Mouse (Mus musculus) hindbrain, embryonic 10.5 days (tissue): ENCODE measurements around the gene Mok. TPM values are rescaled to one million over a fixed set of nuclear protein-coding genes. Genes with fewer than 3 reads are reported as not detected.
A peak's percentile ranks its signal among the peaks of the same experiment; 100 is the strongest.

Experiments
- DNase-seq: peaks from one replicate; pipeline ENCODE4 v3.0.0-alpha.2; 2017; ENCODE audit warnings: low spot score
- H3K27ac ChIP-seq: fragments of 300-500 bp; sonication (generic); 2 replicates; pipeline ENCODE4 v1.5.1; 2016; ENCODE audit warnings: mild to moderate bottlenecking, moderate library complexity
- H3K27me3 ChIP-seq: fragments of 300-500 bp; sonication (generic); 2 replicates; pipeline ENCODE4 v1.6.1; 2016; ENCODE audit warnings: mild to moderate bottlenecking; ENCODE audit not compliant: poor library complexity, insufficient read depth, severe bottlenecking
- H3K36me3 ChIP-seq: fragments of 300-500 bp; sonication (generic); 2 replicates; pipeline ENCODE4 v1.6.1; 2016; ENCODE audit warnings: mild to moderate bottlenecking, moderate library complexity
- H3K4me1 ChIP-seq: fragments of 300-500 bp; sonication (generic); replicated peaks from 2 replicates; pipeline ENCODE4 v1.6.1; 2016; ENCODE audit warnings: mild to moderate bottlenecking
- H3K4me3 ChIP-seq: fragments of 300-500 bp; sonication (generic); 2 replicates; pipeline ENCODE4 v1.5.1; 2016; ENCODE audit warnings: mild to moderate bottlenecking, moderate library complexity
- H3K9me3 ChIP-seq: fragments of 300-500 bp; sonication (generic); 2 replicates; pipeline ENCODE4 v1.6.1; 2016; ENCODE audit warnings: mild to moderate bottlenecking, moderate library complexity
- WGBS: fragments of 180-500 bp; shearing (Covaris S2); methylation state at CpG from one replicate; pipeline ENCODE4 v1.1.7; 2016; 5-methylcytosine and 5-hydroxymethylcytosine counted together
- polyA plus RNA-seq: library from polyadenylated mRNA; unstranded; fragments of >200 nt; fragmentation: Nextera tagmentation; extraction: Ambion mirVana; gene quantifications from 2 replicates; pipeline ENCODE4 v1.2.1, GENCODE M21; 2016

The Mok gene
- polyA plus RNA-seq, 1 experiment from 2014 or later, result 14.2 TPM

DNA sequence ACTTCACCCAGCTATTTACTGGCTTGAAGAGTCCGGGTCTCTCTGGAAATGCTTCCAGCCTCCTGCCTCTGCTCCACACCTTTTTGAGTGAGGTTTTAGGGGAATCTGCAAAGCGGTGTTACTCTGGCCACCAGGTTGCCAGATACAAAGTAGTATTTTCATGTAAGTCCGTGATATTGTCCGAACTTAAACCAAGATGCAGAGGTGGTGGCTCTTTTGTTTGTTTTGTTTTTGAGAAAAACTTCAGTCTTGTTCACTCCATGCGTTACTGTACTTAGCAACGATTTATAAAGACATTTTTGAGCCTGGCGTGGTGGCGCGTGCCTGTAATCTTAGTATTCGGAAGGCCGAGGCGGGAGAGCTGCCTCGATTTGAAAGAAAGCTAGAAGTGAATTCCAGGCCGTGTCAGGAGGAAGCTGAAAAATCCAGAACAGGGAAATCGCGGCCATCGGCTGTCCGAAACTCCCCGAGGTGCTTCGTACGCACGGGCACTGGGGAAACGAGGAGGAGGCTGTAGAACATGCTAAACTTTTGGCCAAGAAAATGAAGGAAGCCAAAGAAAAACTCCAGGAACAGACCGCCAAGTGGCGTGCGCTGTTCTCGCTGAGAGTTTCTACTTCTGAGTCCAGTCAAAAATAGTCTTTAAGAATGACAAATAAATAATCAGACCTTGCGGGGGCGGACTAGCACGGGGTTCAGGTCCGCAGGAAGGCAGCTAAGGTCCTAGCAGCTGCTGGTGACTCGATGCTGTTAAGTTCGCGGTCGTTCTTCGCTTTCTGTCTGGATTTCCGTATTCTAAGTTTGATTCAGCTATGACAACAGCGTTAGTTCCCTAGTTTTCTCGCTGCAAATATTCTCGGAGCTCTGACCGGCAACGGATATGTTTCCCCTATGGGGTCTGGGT is 3.7 kb upstream of the Mok start:
- no peaks in the 10 kb centered on the region for H3K9me3 ChIP-seq
- peaks cover 45% of the 10 kb centered on the region for H3K4me1 ChIP-seq
- H3K27ac ChIP-seq, result peak overlapping the region; percentile 62
- DNase-seq, result no peak
- peaks cover 31% of the 10 kb centered on the region for H3K27me3 ChIP-seq
- H3K36me3 ChIP-seq, result no peaks in the 10 kb centered on the region
- 1% methylated on average over 42 of the region's 42 CpGs for WGBS
- H3K4me3 ChIP-seq, result peak overlapping the region; percentile 59

DNA sequence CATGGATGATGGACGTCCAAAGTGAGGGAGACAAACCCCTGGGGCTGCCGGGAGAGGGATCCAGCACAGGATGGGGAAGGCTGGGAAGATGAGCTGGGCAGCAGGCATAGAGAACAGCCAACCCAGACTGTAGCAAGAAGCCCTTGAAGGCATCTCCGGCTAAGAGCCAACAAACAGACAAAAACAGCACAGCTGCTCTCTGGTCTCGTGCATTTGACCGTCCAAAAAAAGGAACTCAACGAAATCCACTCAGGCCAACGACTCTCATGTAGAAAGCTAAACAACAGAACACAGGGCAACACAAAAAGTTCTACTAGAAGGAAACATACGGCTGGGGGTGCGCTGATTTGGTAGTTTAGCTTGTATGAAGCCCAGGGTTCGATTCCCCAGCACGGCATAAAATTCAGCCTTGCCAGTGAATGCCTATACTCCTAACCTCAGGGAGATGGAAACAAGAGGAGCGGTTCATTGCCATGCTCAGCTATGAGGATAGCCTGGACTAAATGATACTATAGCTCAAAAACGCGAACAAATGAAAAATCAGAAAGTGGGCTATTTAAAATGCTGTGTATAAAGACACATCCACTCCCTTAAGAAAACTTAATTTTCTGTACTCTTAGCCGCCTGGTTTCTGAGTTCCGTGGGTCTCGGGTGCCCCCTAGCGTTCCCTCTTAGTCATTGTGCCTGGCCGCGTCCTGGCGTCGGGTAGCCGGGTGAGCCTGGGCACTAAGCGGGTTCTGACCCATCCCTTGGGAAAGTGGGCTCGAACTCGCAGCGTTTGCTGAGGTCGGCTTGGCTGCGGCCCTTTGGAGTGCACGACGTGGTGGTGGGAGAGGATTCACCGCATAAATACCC is 2.7 kb upstream of the Mok start:
- Histone ChIP-seq H3K27ac (peak overlapping the region; percentile 13; the same call in 1 of the 2 replicates), H3K27me3 (peaks cover 27% of the 10 kb centered on the region), H3K36me3 (no peaks in the 10 kb centered on the region), H3K9me3 (no peaks in the 10 kb centered on the region), H3K4me3 (peak overlapping the region; percentile 59), H3K4me1 (peaks cover 48% of the 10 kb centered on the region)
- 19% methylated on average over 32 of the region's 32 CpGs for WGBS
- DNase-seq, result peak; percentile 85

DNA sequence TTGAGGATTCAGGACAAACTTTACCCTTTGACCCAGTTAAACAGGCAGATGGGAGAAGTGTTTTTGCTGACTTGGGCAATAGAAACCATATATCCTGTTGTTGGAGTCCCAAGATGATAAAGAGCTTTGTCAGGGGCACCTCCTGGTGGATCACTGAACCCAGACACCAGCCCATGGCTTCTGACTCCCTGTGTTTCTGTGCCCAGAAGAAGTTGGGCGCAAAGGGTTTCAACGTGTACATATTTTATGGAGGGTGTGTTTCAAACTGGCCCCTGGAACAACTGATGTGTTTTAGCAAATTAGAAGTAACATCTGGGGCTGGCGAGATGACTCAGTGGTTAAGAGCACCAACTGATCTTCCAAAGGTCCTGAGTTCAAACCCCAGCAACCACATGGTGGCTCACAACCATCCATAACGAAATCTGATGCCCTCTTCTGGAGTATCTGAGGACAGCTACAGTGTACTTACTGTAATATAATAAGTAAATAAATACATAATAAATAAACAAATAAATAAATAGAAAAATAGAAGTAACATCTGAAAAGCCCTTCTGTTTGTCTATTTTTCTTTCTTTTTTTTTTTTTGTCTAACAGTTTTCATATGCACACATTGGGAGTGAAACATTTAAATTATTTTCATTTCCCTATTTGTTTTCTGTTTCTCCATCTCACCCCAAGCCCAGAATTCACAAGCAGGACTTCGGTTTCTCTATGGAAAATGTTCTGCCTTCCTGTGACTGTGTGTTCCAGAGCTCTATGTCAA is 1.2 kb upstream of the Mok start:
- DNase-seq, result no peak
- H3K4me1 ChIP-seq, result peaks cover 57% of the 10 kb centered on the region

DNA sequence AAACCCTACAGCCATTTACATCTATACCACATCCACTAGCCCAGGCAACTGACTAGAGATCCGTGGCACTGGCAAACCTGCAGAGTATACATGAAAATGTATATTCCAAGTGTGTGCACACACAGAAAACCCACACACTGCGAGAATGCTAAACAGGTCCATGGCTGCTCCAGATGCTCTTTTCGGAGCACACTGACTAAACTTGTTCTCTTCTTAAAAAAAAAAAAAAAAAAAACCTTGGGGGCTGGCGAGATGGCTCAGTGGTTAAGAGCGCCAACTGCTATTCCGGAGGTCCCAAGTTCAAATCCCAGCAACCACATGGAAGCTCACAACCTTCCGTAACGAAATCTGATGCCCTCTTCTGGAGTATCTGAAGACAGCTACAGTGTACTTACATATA is 2.9 kb downstream of the Mok start:
- 88% methylated on average over 8 of the region's 8 CpGs for WGBS
- Histone ChIP-seq H3K9me3 (no peaks in the 10 kb centered on the region), H3K27ac (no peak overlapping the region), H3K27me3 (no peaks in the 10 kb centered on the region), H3K36me3 (no peaks in the 10 kb centered on the region), H3K4me1 (peaks cover 43% of the 10 kb centered on the region), H3K4me3 (no peak overlapping the region)
- DNase-seq, result no peak

More for the DNA sequence above, 1.2 kb upstream of the Mok start:
- H3K9me3 ChIP-seq, result no peaks in the 10 kb centered on the region
- peaks cover 20% of the 10 kb centered on the region for H3K27me3 ChIP-seq
- WGBS, result 73% methylated on average over 5 of the region's 5 CpGs
- H3K4me3 ChIP-seq, result no peak overlapping the region
- H3K27ac ChIP-seq, result no peak overlapping the region
- H3K36me3 ChIP-seq, result no peaks in the 10 kb centered on the region

DNA sequence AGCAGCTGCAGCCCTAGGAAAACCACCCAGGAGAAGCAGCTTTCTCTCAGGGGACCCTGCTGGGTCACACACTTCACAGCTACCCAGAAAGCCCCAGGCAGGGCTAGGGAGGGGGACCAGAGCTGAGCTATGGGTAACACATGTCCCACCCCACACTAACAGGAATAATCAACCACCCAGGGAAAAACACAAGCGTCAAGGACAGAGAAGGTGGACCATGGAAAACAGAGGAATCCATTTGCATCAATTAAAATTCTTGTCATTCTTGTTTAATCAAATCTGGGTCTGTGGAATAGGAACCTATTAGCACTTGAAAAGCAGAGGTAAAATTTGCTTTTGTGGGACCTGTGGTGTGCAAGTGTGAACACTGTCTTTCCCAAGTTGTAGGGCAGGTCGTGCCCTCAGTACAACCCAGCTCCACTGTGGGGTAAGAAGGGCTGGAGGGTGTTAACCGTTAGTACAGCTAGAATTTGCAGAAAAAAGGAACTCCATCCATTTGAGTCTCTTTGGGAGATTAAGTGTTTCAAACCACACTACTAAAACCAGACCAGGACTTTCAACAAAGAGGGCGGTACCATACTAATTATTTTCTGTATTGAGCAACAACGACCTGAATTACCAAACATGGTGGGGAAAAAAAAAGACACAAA is 3.4 kb downstream of the Mok start:
- H3K4me1 ChIP-seq, result peaks cover 43% of the 10 kb centered on the region
- WGBS, result 40% methylated on average over 5 of the region's 5 CpGs
- H3K27ac ChIP-seq, result peak overlapping the region; percentile 77
- DNase-seq, result no peak
- H3K4me3 ChIP-seq, result peak overlapping the region; percentile 28
- no peaks in the 10 kb centered on the region for H3K36me3 ChIP-seq
- no peaks in the 10 kb centered on the region for H3K9me3 ChIP-seq
- no peaks in the 10 kb centered on the region for H3K27me3 ChIP-seq

DNA sequence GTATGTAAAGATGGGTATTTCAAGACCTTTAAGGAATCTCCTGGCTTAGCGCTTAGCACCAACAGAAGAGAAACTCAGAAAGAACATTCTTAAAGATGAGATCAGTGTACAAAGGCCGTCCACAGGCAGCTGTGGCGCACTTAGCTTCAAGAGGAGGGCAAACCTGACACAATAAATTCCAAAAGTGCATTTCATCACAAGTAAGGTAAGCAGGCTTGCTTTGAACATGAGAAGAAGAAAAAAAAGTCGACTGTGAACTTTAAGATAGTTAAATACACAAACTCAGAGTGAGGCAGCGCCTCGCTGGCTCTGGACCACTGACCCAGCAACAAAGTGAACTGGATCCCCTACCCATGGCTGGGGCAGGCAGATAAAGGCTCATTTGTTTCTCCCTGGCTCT is 4.0 kb downstream of the Mok start:
- WGBS, result 48% methylated on average over 6 of the region's 6 CpGs
- 0 out of 2 replicates have a peak, but pooled peaks cover under 1% of the 10 kb centered on the region for H3K36me3 ChIP-seq
- no peak for DNase-seq
- no peaks in the 10 kb centered on the region for H3K27me3 ChIP-seq
- peak overlapping the region; percentile 28; the same call in 1 of the 2 replicates for H3K4me3 ChIP-seq
- peaks cover 42% of the 10 kb centered on the region for H3K4me1 ChIP-seq
- no peaks in the 10 kb centered on the region for H3K9me3 ChIP-seq
- peak overlapping the region; percentile 77 for H3K27ac ChIP-seq

DNA sequence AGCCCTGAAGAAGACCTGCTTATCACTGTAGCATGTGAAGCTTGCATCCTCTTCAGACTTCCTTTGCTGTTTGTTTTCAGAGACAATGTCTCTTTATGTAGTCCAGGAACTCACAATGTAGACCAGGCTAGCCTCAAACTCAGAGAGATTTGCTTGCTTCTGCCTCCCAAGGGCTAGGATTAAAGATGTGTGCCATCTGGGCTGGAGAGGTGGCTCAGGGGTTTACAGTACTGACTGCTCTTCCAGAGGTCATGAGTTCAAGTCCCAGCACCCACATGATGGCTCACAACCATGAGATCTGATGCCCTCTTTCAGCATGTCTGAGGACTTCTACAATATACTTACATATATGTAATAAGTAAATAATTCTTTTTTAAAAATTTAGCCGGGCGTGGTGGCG is 5.6 kb downstream of the Mok start:
- Histone ChIP-seq H3K36me3 (peaks cover 10% of the 10 kb centered on the region), H3K27ac (no peak overlapping the region), H3K9me3 (no peaks in the 10 kb centered on the region), H3K4me3 (no peak overlapping the region), H3K4me1 (peaks cover 32% of the 10 kb centered on the region), H3K27me3 (no peaks in the 10 kb centered on the region)
- 95% methylated on average over 3 of the region's 3 CpGs for WGBS
- no peak for DNase-seq

DNA sequence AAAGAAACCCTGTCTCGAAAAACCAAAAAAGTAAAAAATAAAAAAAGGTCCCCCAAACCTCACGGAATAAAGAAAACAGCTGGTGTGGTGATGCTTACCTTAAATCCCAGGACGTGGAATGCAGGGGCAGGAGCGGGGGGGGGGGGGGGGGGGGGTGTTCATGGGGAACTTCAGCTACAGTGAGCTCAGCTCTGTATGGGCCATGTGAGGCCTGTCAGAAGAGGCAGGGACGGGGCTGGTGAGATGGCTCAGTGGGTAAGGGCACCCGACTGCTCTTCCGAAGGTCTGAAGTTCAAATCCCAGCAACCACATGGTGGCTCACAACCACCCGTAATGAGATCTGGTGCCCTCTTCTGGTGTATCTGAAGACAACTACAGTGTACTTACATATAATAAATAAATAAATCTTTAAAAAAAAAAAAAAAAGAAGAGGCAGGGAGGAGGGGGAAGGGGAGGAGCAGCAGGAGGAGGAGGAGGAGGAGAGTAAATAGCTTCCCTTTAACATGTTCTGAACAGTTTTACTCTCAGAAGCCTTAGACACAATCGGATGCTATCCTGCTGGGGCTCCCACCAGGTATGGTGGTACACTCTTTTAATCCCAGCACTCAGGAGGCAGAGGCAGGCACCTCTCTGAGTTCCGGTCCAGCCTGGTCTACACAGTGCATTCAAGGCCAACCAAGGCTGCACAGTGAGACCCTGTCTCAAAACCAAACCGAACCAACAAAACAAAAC is 10.3 kb downstream of the Mok start:
- 81% methylated on average over 11 of the region's 11 CpGs for WGBS
- Histone ChIP-seq H3K36me3 (peaks cover 10% of the 10 kb centered on the region), H3K4me1 (peaks cover 6% of the 10 kb centered on the region; the same call in 1 of the 2 replicates), H3K27ac (no peak overlapping the region), H3K4me3 (no peak overlapping the region), H3K27me3 (no peaks in the 10 kb centered on the region), H3K9me3 (no peaks in the 10 kb centered on the region)
- DNase-seq, result no peak

DNA sequence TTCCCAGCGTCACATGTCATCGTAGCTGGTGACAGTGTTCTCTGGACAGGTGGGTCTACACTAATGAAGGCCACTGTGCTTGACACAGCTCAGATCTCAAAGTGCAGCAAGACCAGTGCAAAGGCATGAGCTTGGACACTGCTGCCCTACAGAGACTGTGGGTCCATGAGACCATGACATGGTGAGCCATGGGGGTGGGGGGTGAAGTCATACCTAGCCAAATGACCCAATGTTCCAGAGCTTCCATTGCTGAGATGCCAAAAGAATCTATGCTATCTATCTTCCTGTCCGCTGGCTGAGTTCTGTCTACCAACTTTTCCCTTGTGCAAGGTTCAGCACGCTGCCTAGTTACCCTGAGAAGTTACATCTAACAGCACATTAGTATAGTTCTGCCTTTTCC is 11.8 kb downstream of the Mok start:
- Histone ChIP-seq H3K4me1 (no peaks in the 10 kb centered on the region), H3K4me3 (no peak overlapping the region), H3K27me3 (no peaks in the 10 kb centered on the region), H3K27ac (no peak overlapping the region), H3K36me3 (peaks cover 10% of the 10 kb centered on the region), H3K9me3 (no peaks in the 10 kb centered on the region)
- 94% methylated on average over 4 of the region's 4 CpGs for WGBS
- DNase-seq, result no peak

DNA sequence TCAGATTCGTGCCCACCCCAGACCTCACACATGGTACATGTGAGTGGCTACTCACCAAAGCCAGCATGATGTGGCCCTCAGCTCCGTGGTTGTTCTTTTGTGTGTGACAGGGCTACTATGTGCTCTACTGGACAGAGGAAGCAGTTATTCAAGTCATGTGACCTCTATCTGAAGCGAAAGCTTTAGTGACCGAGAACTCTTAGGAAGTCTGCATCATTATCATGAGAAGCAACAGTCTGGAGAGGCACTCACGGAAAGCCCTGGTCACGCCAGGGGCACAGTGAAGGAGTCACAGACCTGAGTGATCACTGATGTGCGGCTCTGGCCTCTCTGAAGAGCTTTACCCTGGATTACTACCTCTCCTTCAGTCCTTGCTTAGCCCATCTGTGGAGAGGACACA is 18.4 kb downstream of the Mok start:
- Histone ChIP-seq H3K27me3 (no peaks in the 10 kb centered on the region), H3K36me3 (peaks cover 8% of the 10 kb centered on the region; the same call in 1 of the 2 replicates), H3K4me3 (no peak overlapping the region), H3K9me3 (no peaks in the 10 kb centered on the region), H3K4me1 (no peaks in the 10 kb centered on the region), H3K27ac (no peak overlapping the region)
- no peak for DNase-seq
- 92% methylated on average over 7 of the region's 7 CpGs for WGBS

DNA sequence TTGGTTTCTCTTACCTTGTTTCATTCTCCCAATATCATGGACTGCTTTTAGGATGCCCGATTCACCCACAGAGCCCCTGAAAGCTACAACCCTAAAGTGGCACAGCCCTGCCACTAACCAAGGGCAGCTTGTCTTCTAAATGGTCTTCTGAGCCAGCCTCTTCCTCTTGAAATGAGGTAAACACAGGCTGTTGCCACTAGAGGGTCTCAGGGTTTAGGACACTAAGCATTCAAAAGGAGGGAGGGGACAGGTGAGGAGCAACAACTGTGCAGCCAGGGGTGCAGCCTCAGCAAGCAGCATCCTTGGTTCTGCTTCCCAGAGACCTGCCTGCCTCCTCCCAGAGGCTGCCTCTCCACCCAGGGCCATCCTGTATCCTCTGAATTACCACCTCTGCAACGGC is 19.0 kb downstream of the Mok start:
- 93% methylated on average over 2 of the region's 2 CpGs for WGBS
- H3K27ac ChIP-seq, result no peak overlapping the region
- no peaks in the 10 kb centered on the region for H3K27me3 ChIP-seq

More for the DNA sequence above, 19.0 kb downstream of the Mok start:
- no peak overlapping the region for H3K4me3 ChIP-seq
- no peak for DNase-seq
- H3K9me3 ChIP-seq, result no peaks in the 10 kb centered on the region
- H3K36me3 ChIP-seq, result peaks cover 8% of the 10 kb centered on the region; the same call in 1 of the 2 replicates
- no peaks in the 10 kb centered on the region for H3K4me1 ChIP-seq
